ENCODE assay signal across 24 mouse cellular contexts in the genomic region with DNA sequence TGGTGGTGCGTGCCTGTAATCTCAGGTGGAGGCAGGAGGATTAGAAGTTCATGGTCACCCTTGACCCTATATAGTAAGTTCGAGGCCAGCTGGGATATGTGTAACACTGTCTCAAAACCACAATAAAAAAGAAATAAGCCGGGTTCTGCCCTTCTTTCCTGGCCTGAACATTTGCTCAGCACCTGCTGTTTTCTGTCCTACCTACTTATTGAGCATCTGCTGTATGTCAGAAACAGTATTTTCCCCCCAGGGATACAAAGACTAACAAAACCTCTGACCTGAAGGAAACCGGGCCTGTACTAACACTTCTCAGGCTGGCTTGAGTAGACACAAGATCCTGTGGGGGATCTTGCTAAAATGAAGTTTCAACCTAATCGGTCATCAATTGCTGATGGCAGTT.
"Had no signal": no experiment of that assay in that cellular context is flagged by ENCODE, and none has a peak within 500 bp of the region (broad histone marks: within the 10 kb centered on the region; RNA-seq: fewer than 3 reads in every experiment).

No protein-coding gene starts in this region.

- ATAC-seq: hindbrain, postnatal 0 days; intestine, embryonic 16.5 days had no signal

- H3K9ac ChIP-seq: heart, embryonic 13.5 days; heart, embryonic 15.5 days; hindbrain, embryonic 13.5 days; hindbrain, embryonic 15.5 days; limb, embryonic 12.5 days; liver, embryonic 14.5 days had no signal

- H3K9me3 ChIP-seq: heart, embryonic 13.5 days; heart, embryonic 15.5 days; hindbrain, embryonic 13.5 days; hindbrain, embryonic 15.5 days; limb, embryonic 10.5 days; limb, embryonic 12.5 days had no signal

- DNase-seq: gastrocnemius, postnatal 14 days; gastrocnemius, postnatal 36 days; heart, adult 11 months; heart, adult 2 months; heart, postnatal 14 days; heart, postnatal 36 days; kidney, adult 11 months; kidney, adult 2 months; kidney, adult 9 months; kidney, postnatal 10 days; kidney, postnatal 25 days; kidney, postnatal 4 days had no signal

- H3K27me3 ChIP-seq: heart, embryonic 15.5 days; hindbrain, embryonic 13.5 days; hindbrain, embryonic 15.5 days; limb, embryonic 12.5 days had no signal

- H3K4me2 ChIP-seq: heart, embryonic 11.5 days; heart, embryonic 13.5 days; heart, embryonic 15.5 days; hindbrain, embryonic 13.5 days; hindbrain, embryonic 15.5 days; limb, embryonic 12.5 days had no signal

- H3K27ac ChIP-seq: heart, adult 2 months; heart, embryonic 13.5 days; heart, embryonic 15.5 days; hindbrain, embryonic 13.5 days; hindbrain, embryonic 15.5 days; hindbrain, postnatal 0 days; layer of hippocampus, adult 2 months; left cerebral cortex, adult 2 months; limb, embryonic 10.5 days; limb, embryonic 12.5 days; liver, embryonic 14.5 days had no signal

- H3K36me3 ChIP-seq: heart, embryonic 13.5 days; heart, embryonic 15.5 days; hindbrain, embryonic 13.5 days; hindbrain, embryonic 15.5 days; limb, embryonic 10.5 days; limb, embryonic 12.5 days had no signal

- H3K4me3 ChIP-seq: heart, adult 2 months; heart, embryonic 13.5 days; heart, embryonic 15.5 days; hindbrain, embryonic 13.5 days; hindbrain, embryonic 15.5 days; layer of hippocampus, adult 2 months; left cerebral cortex, adult 2 months; limb, embryonic 10.5 days; limb, embryonic 12.5 days had no signal
